Mouse (Mus musculus): ENCODE results near the gene Mucl3.
A peak's percentile ranks its signal among the peaks of the same experiment; 100 is the strongest.

Gene Mucl3

GRCm38 (mm10) chr17:35633992-35634391, 9.5 kb downstream of the Mucl3 start:
- DNase-seq = no peak

- DNase-seq = no peak
Observed at GRCm38 (mm10) chr17:35626537-35626936, 17.0 kb downstream of the Mucl3 start, which contains the start of gene Gm9573. Gm9573 (minus strand) TSS chr17:35626637.

- DNase-seq = no peak
Observed at GRCm38 (mm10) chr17:35617127-35617526, 26.4 kb downstream of the Mucl3 start.

- DNase-seq = no peak
Observed at GRCm38 (mm10) chr17:35601736-35602354, 41.6 kb downstream of the Mucl3 start.

DNA sequence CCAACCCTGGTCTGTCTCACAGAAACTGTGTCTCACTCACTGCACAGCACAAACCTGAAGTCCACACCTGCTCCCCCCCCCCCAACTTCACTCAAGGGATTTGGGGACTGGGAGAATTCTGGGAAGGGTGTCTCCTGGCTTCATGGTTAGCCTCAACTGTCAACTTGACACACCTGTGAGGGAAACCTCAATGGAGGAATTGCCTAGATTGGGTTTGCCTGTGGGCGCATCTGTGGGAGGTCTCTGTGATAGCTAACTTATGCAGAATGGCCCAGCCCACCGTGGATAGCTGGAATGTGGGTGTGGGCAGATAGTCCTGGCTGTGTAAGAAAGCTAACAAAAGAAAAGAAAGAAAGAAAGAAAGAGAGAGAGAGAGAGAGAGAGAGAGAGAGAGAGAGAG, 42.2 kb downstream of the Mucl3 start, which contains the start of gene Sfta2:
Gene Sfta2, plus strand, starts transcription at position 301 of the 400 bp plus-strand sequence.
- DNase-seq = no peak

DNA sequence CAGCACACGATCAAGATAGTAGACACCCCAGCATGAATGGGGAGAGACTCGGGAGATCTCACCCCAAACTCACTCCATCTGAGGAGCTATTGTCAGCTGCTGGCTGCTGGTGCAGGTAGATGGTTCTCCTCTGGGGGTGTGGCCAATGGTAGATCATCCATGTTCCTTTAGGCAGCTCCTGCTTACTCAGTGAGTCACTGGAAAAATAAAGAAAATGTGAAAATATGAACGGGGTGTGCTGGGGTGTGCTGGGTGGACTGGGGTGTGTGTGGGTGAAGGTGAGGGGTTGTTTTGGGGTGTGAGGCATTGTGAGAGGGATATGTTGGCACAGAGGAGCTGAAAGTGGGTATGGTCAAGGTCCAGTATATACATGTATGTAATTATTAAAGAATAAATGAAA, 46.1 kb downstream of the Mucl3 start:
- no peak for DNase-seq

DNA sequence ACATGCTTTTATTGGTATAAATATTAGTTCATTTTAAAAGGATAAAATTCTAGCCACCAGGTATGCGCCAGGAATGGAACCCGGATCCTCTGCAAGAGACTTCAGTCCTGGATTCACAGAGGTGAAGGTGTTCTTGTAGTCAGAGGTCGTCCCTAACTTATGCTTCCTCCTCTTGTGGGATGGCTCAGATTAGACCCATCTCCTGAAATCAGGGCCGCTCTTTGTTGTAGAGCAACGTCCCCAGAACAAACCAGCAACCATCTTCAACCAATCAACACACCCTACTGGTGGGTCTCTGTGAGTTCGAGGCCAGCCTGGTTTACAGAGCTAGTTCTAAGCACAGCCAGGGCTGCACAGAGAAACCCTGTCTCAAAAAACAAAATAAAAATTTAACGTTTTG, 49.0 kb downstream of the Mucl3 start:
- DNase-seq = no peak

DNA sequence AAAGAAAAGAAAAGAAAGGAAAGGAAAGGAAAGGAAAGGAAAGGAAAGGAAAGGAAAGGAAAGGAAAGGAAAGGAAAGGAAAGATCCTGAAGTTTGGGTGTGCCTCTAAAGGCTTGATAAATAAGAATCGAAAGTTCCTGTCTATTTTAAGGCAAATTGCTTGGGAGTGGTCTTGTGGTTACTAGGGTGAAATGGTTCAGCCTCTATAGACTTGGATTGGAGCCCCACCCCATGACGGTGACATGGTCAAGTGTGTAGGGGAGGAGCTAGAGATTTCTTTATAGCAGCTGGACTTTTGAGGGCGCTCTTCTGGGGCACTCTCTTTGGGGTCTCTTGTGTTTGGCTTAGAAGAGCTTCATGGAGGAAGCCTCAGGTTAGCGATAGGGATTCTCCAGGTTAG, 49.7 kb downstream of the Mucl3 start:
- no peak for DNase-seq

GRCm38 (mm10) chr17:35592131-35592530, 51.4 kb downstream of the Mucl3 start:
- DNase-seq = no peak

DNA sequence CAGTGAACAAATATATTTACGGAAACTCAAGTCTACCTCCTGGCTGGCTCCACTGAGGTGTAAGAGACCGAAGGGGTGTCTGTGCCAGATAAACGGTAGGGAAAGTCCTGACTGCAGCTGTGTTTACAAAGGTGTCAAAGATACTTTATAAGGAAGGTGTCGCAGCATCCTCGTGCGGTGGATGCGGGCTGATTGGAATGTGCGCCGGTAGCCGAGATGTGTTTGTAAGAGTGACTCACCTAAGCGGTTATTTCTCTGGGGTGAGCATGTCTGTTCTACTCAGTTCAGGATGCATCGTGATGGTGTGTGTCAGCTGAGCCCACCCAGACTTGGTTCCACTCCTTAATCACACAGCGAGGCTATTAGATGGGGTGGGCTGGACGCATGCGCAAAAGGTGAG, 51.8 kb downstream of the Mucl3 start:
- DNase-seq = no peak

- DNase-seq = no peak
Observed at GRCm38 (mm10) chr17:35591219-35591578, 52.3 kb downstream of the Mucl3 start.

DNA sequence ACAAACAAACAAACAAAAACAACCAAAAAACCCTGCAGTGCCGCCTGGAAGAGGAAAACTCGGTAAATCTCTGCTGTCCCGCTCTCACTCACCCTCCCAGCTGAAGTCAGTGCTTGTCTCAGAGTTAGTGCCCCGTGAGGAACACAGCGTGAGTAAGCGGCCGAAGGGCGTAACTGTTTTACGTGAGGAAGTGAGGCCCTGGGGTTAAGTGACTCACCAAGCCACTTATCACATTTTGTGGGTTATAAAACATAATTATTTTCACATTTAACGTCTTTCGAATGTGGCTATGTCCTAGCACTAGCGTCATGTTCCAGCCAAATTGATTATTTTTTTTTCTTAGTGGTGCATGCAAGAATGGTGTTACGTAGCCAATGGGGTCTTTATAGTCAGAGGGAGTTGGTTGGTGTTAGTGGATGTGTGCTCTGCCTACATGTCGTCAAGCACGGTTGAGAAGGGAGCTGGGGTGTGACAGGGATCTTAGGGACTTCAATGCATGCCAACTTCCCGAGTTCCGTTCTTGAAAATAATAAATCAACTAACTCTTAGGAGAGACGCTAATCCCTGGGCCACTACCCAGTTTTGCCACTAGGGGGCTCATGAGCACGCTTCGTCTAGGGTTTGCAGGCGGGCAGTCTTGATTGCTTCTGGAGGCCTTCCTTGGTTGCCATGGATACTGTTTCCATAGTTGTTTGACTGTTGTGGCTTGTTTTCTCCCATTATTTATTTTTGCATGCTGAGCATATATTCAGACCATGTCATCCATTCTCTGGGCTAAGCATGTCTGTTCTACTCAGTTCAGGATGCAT, 52.9 kb downstream of the Mucl3 start:
- peak; percentile 80 to 81 for DNase-seq

GRCm38 (mm10) chr17:35588387-35588786, 55.1 kb downstream of the Mucl3 start:
- no peak for DNase-seq

DNA sequence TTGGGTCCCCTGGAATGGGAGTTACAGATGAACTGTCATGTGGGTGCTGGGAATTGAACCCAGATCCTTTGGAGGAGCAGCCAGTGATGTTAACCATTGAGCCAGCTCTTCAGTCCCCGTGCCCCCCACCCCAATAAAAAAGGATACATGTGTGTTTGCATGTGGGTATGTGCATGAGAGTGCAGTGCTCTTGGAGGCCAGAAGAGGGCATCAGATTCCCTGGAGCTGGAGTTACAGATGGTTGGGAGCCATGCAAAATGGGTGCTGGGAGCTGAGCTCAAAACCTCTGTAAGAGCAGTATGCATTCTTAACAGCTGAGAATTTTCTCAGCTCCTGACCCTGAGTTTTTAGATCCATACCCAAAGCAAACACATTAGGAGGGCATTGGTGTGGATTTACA, 56.2 kb downstream of the Mucl3 start:
- DNase-seq = no peak

Data from B cell, adult 2 months (primary cell).